Mouse (Mus musculus): ENCODE measurements around the gene Golga3.
A peak's percentile ranks its signal among the peaks of the same experiment; 100 is the strongest.

DNA sequence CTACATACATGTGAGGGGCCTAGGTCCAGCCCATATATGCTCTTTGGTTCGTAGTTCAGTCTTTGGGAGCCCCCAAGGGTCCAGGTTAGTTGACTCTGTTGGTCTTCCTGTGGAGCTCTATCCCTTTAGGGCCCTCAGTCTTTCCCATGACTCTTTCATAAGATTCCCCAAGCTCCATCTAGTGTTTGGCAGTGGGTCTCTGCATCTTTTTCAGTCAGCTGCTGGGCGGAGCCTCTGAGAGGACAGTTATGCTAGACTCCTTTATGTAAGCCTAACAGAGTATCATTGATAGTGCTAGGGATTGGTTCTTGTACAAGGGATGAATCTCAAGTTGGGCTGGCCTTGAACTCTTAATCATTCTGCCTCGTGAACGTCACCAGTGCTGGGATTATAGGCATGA is 43.8 kb downstream of the Golga3 start:
- TF ChIP-seq CTCF (conservative IDR thresholded peaks at IDR 0.05; ENCODE audit: low read length) (peak; percentile 15; the same call in 1 of the 2 replicates), POU5F1 (IDR thresholded peaks at IDR 0.05; ENCODE audit: borderline replicate concordance, low read length) (no peak)
